Mouse (Mus musculus) CH12.LX (cell line): Measurements from ENCODE around the gene Gsto1.
A peak's percentile ranks its signal among the peaks of the same experiment; 100 is the strongest.

Experiments
- CHD1 ChIP-seq: IDR thresholded peaks from 2 replicates; pipeline ENCODE4 v1.6.1; 2012; ENCODE audit warnings: low read depth, low read length, improper control_type of control experiment, inconsistent platforms
- CTCF ChIP-seq, 2 experiments: IDR thresholded peaks in 1 of 2; conservative IDR thresholded peaks in 1 of 2; 2 replicates each; pipeline ENCODE4 v1.5.1; 2011 to 2012; ENCODE audit warnings: low read depth in 2 of 2, low read length in 2 of 2, improper control_type of control experiment in 1 of 2, inconsistent platforms in 1 of 2, mild to moderate bottlenecking in 1 of 2, moderate library complexity in 1 of 2
- E2F4 ChIP-seq: IDR thresholded peaks from 2 replicates; pipeline ENCODE4 v1.6.1; 2011; ENCODE audit warnings: low read depth, low read length, improper control_type of control experiment; ENCODE audit not compliant: insufficient replicate concordance
- EP300 ChIP-seq: IDR thresholded peaks from 2 replicates; pipeline ENCODE4 v1.6.1; 2011; ENCODE audit warnings: low read length, improper control_type of control experiment
- ETS1 ChIP-seq: conservative IDR thresholded peaks from 2 replicates; pipeline ENCODE4 v1.6.1; 2012; ENCODE audit warnings: low read depth, mild to moderate bottlenecking, inconsistent platforms, low read length, improper control_type of control experiment, moderate library complexity
- HCFC1 ChIP-seq: IDR thresholded peaks from 2 replicates; pipeline ENCODE4 v1.6.1; 2012; ENCODE audit warnings: low read depth, mild to moderate bottlenecking, inconsistent platforms, low read length, improper control_type of control experiment
- MAX ChIP-seq: IDR thresholded peaks from 2 replicates; pipeline ENCODE4 v1.6.1; 2011; ENCODE audit warnings: low read length, improper control_type of control experiment
- MEF2A ChIP-seq: IDR thresholded peaks from 2 replicates; pipeline ENCODE4 v1.6.1; 2014; ENCODE audit warnings: low read depth, mild to moderate bottlenecking, inconsistent platforms, low read length, improper control_type of control experiment, borderline replicate concordance
- MXI1 ChIP-seq: IDR thresholded peaks from 2 replicates; pipeline ENCODE4 v1.6.1; 2011; ENCODE audit warnings: mild to moderate bottlenecking, low read depth, low read length, improper control_type of control experiment
- POLR2A ChIP-seq: IDR thresholded peaks from 2 replicates; pipeline ENCODE4 v1.6.1; 2011; ENCODE audit warnings: low read depth, mild to moderate bottlenecking, improper control_type of control experiment, low read length
- SMC3 ChIP-seq: IDR thresholded peaks from 2 replicates; pipeline ENCODE4 v1.6.1; 2011; ENCODE audit warnings: low read depth, low read length, improper control_type of control experiment
- ZNF384 ChIP-seq: IDR thresholded peaks from 2 replicates; pipeline ENCODE4 v1.6.1; 2012; ENCODE audit warnings: low read depth, low read length, improper control_type of control experiment, inconsistent platforms

DNA sequence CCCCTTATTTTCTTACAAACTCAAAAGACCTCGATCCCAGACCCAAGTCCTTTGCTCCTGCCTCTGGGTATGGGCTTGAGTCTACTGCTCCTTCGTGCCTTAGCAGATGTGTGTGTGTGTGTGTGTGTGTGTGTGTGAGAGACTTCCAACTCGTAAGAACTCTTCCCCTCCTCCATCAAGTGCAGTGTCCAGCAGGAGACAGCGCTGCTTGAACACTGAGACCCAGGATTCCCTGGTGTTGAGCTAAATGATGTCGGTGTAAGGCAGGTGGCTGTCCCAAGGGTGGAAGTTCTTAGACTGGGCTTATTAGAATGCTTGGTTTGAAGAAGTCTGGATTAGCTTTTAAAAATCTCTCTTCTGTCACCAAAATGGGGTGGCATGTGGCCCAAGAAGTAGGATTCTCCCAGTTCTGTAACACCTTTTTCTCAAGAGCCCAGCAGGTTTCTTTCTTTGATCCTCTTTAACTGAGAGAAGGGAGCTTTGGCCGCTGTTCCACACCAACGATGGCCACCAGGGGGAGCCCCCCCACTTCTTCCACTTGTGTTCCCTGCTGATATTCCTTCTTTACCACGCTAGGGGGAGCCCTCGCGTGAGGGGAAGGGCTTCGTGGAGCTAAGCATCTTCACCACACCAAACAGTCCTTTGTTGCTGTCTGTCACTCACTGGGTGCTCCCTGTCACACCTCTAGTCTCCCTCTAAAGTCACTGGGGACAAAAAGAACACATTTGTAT is 27.5 kb downstream of the Gsto1 start:
- TF ChIP-seq POLR2A (no peak), E2F4 (no peak), CTCF (conservative IDR thresholded peaks at IDR 0.05 in 1 of 2, IDR thresholded peaks at IDR 0.05 in 1 of 2; ENCODE audit: low read depth in 2 of 2, low read length in 2 of 2) (peak; percentile 97 to 100), SMC3 (peak; percentile 100), ETS1 (no peak), EP300 (no peak), ZNF384 (no peak), MXI1 (no peak), CHD1 (no peak), MEF2A (no peak), MAX (no peak), HCFC1 (no peak)
